Mouse (Mus musculus) brown adipose tissue, adult 24 weeks (tissue): ENCODE data around the gene Olfml1. TPM values are rescaled to one million over a fixed set of nuclear protein-coding genes. Genes with fewer than 3 reads are reported as not detected.

Experiments used
- H3K27ac ChIP-seq: fragments of 200-500 bp; replicated peaks from 2 replicates; pipeline ENCODE4 v1.5.1; 2012; ENCODE audit warnings: low read depth, mild to moderate bottlenecking, low read length
- H3K4me1 ChIP-seq: fragments of 200-500 bp; 2 replicates; pipeline ENCODE4 v1.6.1; 2012; ENCODE audit warnings: low read length, mixed read lengths; ENCODE audit not compliant: control insufficient read depth, insufficient read depth, insufficient read length
- H3K4me3 ChIP-seq: fragments of 200-500 bp; 2 replicates; pipeline ENCODE4 v1.5.1; 2012; ENCODE audit warnings: low read depth, mild to moderate bottlenecking, low read length, moderate library complexity; ENCODE audit not compliant: insufficient read depth
- polyA plus RNA-seq: library from polyadenylated mRNA; stranded (reverse); fragments of >200 nt; gene quantifications from 2 replicates; pipeline ENCODE4 v1.2.4, GENCODE M21; 2012; ENCODE audit not compliant: missing spikeins, insufficient read depth, insufficient read length

The Olfml1 gene
- polyA plus RNA-seq: 4.7 and 7.1 TPM in 2 replicates

GRCm38 (mm10) chr7:107567261-107567671 lies at the start of gene Olfml1:
Olfml1 (plus strand) TSS chr7:107567446.
- Histone ChIP-seq H3K4me1 (no peaks in the 10 kb centered on the region), H3K4me3 (peak within 1 kb of the TSS; percentile 51), H3K27ac (peak within 1 kb of the TSS; percentile 18; the same call in 1 of the 2 replicates)

- no peaks in the 10 kb centered on the region for H3K4me1 ChIP-seq
- no peak overlapping the region for H3K4me3 ChIP-seq
- no peak overlapping the region for H3K27ac ChIP-seq
Measured at GRCm38 (mm10) chr7:107519256-107520025, 47.8 kb upstream of the Olfml1 start.

GRCm38 (mm10) chr7:107521411-107521810 lies 45.8 kb upstream of the Olfml1 start:
- Histone ChIP-seq H3K4me1 (no peaks in the 10 kb centered on the region), H3K27ac (no peak overlapping the region), H3K4me3 (no peak overlapping the region)

GRCm38 (mm10) chr7:107526299-107526698 lies 40.9 kb upstream of the Olfml1 start:
- Histone ChIP-seq H3K4me3 (no peak overlapping the region), H3K4me1 (no peaks in the 10 kb centered on the region), H3K27ac (no peak overlapping the region)

- Histone ChIP-seq H3K4me1 (no peaks in the 10 kb centered on the region), H3K27ac (no peak overlapping the region)
Measured at GRCm38 (mm10) chr7:107528169-107528772, 39.0 kb upstream of the Olfml1 start.

GRCm38 (mm10) chr7:107529364-107529763 lies 37.9 kb upstream of the Olfml1 start:
- H3K27ac ChIP-seq: no peak overlapping the region
- H3K4me3 ChIP-seq: no peak overlapping the region
- H3K4me1 ChIP-seq: no peaks in the 10 kb centered on the region

More at GRCm38 (mm10) chr7:107528169-107528772, 39.0 kb upstream of the Olfml1 start:
- no peak overlapping the region for H3K4me3 ChIP-seq

- H3K4me1 ChIP-seq: no peaks in the 10 kb centered on the region
- no peak overlapping the region for H3K4me3 ChIP-seq
- no peak overlapping the region for H3K27ac ChIP-seq
Measured at GRCm38 (mm10) chr7:107535311-107535710, 31.9 kb upstream of the Olfml1 start.

GRCm38 (mm10) chr7:107536516-107536915 lies 30.7 kb upstream of the Olfml1 start:
- no peaks in the 10 kb centered on the region for H3K4me1 ChIP-seq
- no peak overlapping the region for H3K27ac ChIP-seq
- H3K4me3 ChIP-seq: no peak overlapping the region

GRCm38 (mm10) chr7:107540034-107540433 lies 27.2 kb upstream of the Olfml1 start:
- Histone ChIP-seq H3K4me1 (no peaks in the 10 kb centered on the region), H3K4me3 (no peak overlapping the region), H3K27ac (no peak overlapping the region)

- no peak overlapping the region for H3K4me3 ChIP-seq
- H3K27ac ChIP-seq: no peak overlapping the region
- H3K4me1 ChIP-seq: no peaks in the 10 kb centered on the region
Measured at GRCm38 (mm10) chr7:107545011-107545410, 22.2 kb upstream of the Olfml1 start.

- Histone ChIP-seq H3K4me3 (no peak overlapping the region), H3K4me1 (no peaks in the 10 kb centered on the region), H3K27ac (no peak overlapping the region)
Measured at GRCm38 (mm10) chr7:107547872-107548271, 19.4 kb upstream of the Olfml1 start.

- Histone ChIP-seq H3K4me1 (no peaks in the 10 kb centered on the region), H3K4me3 (no peak overlapping the region), H3K27ac (no peak overlapping the region)
Measured at GRCm38 (mm10) chr7:107553461-107553860, 13.8 kb upstream of the Olfml1 start.

GRCm38 (mm10) chr7:107555906-107556305 lies 11.3 kb upstream of the Olfml1 start:
- Histone ChIP-seq H3K4me1 (no peaks in the 10 kb centered on the region), H3K27ac (no peak overlapping the region), H3K4me3 (no peak overlapping the region)

- H3K4me1 ChIP-seq: no peaks in the 10 kb centered on the region
- no peak overlapping the region for H3K4me3 ChIP-seq
- no peak overlapping the region for H3K27ac ChIP-seq
Measured at GRCm38 (mm10) chr7:107560675-107561074, 6.6 kb upstream of the Olfml1 start.

- H3K4me1 ChIP-seq: no peaks in the 10 kb centered on the region
- H3K4me3 ChIP-seq: no peak overlapping the region
- H3K27ac ChIP-seq: no peak overlapping the region
Measured at GRCm38 (mm10) chr7:107561584-107561983, 5.7 kb upstream of the Olfml1 start.

GRCm38 (mm10) chr7:107563727-107564126 lies 3.5 kb upstream of the Olfml1 start:
- no peak overlapping the region for H3K4me3 ChIP-seq
- no peaks in the 10 kb centered on the region for H3K4me1 ChIP-seq
- H3K27ac ChIP-seq: no peak overlapping the region
